Mouse (Mus musculus) C2C12 (cell line): Measurements from ENCODE around the gene Stxbp1. TPM values are rescaled to one million over a fixed set of nuclear protein-coding genes. Genes with fewer than 3 reads are reported as not detected.

Experiments
- H3K27me3 ChIP-seq: one replicate; pipeline ENCODE4 v1.6.1; 2011; ENCODE audit not compliant: control insufficient read depth, insufficient read depth, insufficient read length
- H3K36me3 ChIP-seq: one replicate; pipeline ENCODE4 v1.6.1; 2011; ENCODE audit not compliant: control insufficient read depth, insufficient read depth
- H3K4me3 ChIP-seq: one replicate; pipeline ENCODE4 v1.5.1; 2011; ENCODE audit warnings: mild to moderate bottlenecking, control low read depth; ENCODE audit not compliant: poor library complexity, insufficient read depth, severe bottlenecking
- H3K79me2 ChIP-seq: one replicate; pipeline ENCODE4 v1.6.1; 2011; ENCODE audit not compliant: control insufficient read depth, insufficient read depth
- H3K79me3 ChIP-seq: one replicate; pipeline ENCODE4 v1.6.1; 2011; ENCODE audit warnings: low read depth, control low read depth
- H3ac ChIP-seq: one replicate; pipeline ENCODE3; 2011; ENCODE audit warnings: low read depth; ENCODE audit not compliant: control insufficient read depth, insufficient read length
- CEBPB ChIP-seq: IDR thresholded peaks from one replicate; pipeline ENCODE4 v1.6.1; 2011; ENCODE audit warnings: low read depth, mild to moderate bottlenecking, control low read depth, moderate library complexity
- CTCF ChIP-seq: IDR thresholded peaks from one replicate; pipeline ENCODE4 v1.5.1; 2011; ENCODE audit not compliant: control insufficient read depth, insufficient read depth, insufficient read length
- FOSL1 ChIP-seq: IDR thresholded peaks from one replicate; pipeline ENCODE4 v1.8.0; 2011; ENCODE audit warnings: mild to moderate bottlenecking, low read length; ENCODE audit not compliant: poor library complexity, insufficient read depth, severe bottlenecking
- MAX ChIP-seq: IDR thresholded peaks from one replicate; pipeline ENCODE4 v1.6.1; 2011; ENCODE audit warnings: mild to moderate bottlenecking, control low read depth
- MYOD1 ChIP-seq: IDR thresholded peaks from one replicate; pipeline ENCODE4 v1.6.1; 2011; ENCODE audit warnings: low read depth; ENCODE audit not compliant: control insufficient read depth, insufficient read length
- MYOG ChIP-seq: IDR thresholded peaks from one replicate; pipeline ENCODE4 v1.6.1; 2011; ENCODE audit not compliant: control insufficient read depth, insufficient read length; ENCODE audit errors: extremely low read depth
- USF1 ChIP-seq: IDR thresholded peaks from one replicate; pipeline ENCODE4 v1.6.1; 2011; ENCODE audit warnings: low read depth, mild to moderate bottlenecking, control low read depth, moderate library complexity
- polyA plus RNA-seq: library from polyadenylated mRNA; unstranded; fragments of >200 nt; fragmentation: generic; extraction: Trizol; gene quantifications from one replicate; pipeline ENCODE4 v1.2.1, GENCODE M21; 2012; ENCODE audit warnings: missing spikeins

The Stxbp1 gene
- polyA plus RNA-seq, 1 experiment = 28.7 TPM

DNA sequence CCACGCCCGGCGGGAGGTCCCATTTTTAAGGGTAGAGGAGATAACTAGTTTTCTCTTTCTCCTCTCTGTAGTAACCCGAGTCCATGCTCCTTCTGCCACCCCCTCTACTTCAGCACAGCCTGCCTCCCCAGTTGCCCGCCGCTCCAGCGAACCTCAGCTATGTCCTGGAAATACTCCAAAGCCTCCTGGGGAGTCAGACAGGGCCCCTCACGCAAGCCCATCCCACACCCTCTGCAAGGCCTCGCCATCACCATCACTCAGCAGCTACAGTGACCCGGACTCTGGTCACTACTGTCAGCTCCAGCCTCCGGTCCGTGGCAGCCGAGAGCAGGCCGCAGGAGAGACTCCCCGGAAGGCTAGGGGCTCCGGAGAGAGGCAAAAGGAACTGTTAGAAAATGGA lies 98.0 kb downstream of the Stxbp1 start:
- no peaks in the 10 kb centered on the region for H3K79me3 ChIP-seq
- TF ChIP-seq CEBPB (no peak), USF1 (no peak), CTCF (no peak), FOSL1 (no peak), MYOG (no peak), MAX (no peak), MYOD1 (no peak)
- H3ac ChIP-seq = no peak overlapping the region
- no peaks in the 10 kb centered on the region for H3K79me2 ChIP-seq
- H3K4me3 ChIP-seq = no peak overlapping the region
- H3K36me3 ChIP-seq = no peaks in the 10 kb centered on the region
- H3K27me3 ChIP-seq = peaks cover 36% of the 10 kb centered on the region

DNA sequence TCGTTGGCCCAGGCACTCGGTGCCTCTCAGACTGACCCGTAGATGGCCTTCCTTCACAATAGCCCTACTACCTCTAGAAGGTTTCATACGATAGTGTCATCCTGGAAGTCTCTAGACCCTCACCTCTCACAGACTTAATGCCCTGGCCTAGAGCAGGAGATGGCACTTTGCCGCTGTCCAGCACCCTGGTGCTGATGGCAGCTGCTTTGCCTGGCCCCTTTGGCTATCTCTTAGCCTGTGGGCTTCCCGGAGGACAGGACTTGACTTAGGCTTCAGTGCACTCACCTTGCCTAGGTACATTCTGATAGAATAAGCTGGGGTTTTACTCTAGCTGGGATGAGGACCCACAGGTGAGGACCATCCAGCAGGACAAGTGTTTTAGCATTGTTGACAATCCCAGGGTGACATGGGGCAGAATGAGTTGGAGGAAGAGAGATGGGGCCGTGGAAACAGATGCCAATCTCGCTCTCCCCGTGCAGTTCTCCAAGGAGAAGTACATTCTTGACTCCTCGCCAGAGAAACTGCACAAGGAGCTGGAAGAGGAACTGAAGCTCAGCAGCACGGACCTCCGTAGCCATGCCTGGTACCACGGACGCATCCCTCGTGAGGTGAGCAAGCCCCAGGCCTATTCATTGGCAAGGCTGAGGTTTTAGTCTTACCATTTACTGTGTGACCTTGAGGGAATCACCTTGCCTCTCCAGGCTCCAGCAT lies 102.6 kb downstream of the Stxbp1 start:
- no peaks in the 10 kb centered on the region for H3K79me2 ChIP-seq
- peaks cover 66% of the 10 kb centered on the region for H3K27me3 ChIP-seq
- TF ChIP-seq USF1 (no peak), MYOD1 (no peak), MAX (no peak), FOSL1 (no peak), CEBPB (no peak), MYOG (no peak), CTCF (no peak)
- no peak overlapping the region for H3ac ChIP-seq
- no peaks in the 10 kb centered on the region for H3K79me3 ChIP-seq
- H3K4me3 ChIP-seq = no peak overlapping the region
- H3K36me3 ChIP-seq = no peaks in the 10 kb centered on the region

DNA sequence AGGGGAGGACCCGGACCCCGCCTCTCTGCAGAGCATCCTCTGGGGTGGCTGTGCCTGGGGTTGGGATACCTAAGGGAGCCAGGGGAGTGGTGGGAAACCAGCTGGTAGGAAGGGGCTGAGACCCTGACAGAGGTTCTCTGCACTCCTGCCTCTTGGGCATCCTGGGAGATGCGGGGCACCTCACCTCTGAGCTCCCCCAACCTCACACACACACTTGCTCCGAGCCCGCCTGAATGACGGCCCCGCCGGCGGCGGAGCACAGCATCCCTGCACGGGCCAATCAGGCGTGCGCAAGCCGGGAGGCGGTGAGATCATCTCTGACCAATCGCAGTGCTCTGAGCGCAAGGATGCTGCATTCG lies 104.9 kb downstream of the Stxbp1 start:
- H3ac ChIP-seq = no peak overlapping the region
- H3K4me3 ChIP-seq = no peak overlapping the region
- no peaks in the 10 kb centered on the region for H3K79me3 ChIP-seq
- no peaks in the 10 kb centered on the region for H3K36me3 ChIP-seq
- TF ChIP-seq MAX = no peak
- no peak for TF ChIP-seq CTCF
- no peak for TF ChIP-seq MYOD1
- no peak for TF ChIP-seq CEBPB
- TF ChIP-seq FOSL1 = no peak
- no peak for TF ChIP-seq USF1
- TF ChIP-seq MYOG = no peak
- H3K79me2 ChIP-seq = no peaks in the 10 kb centered on the region
- H3K27me3 ChIP-seq = peaks cover 64% of the 10 kb centered on the region

DNA sequence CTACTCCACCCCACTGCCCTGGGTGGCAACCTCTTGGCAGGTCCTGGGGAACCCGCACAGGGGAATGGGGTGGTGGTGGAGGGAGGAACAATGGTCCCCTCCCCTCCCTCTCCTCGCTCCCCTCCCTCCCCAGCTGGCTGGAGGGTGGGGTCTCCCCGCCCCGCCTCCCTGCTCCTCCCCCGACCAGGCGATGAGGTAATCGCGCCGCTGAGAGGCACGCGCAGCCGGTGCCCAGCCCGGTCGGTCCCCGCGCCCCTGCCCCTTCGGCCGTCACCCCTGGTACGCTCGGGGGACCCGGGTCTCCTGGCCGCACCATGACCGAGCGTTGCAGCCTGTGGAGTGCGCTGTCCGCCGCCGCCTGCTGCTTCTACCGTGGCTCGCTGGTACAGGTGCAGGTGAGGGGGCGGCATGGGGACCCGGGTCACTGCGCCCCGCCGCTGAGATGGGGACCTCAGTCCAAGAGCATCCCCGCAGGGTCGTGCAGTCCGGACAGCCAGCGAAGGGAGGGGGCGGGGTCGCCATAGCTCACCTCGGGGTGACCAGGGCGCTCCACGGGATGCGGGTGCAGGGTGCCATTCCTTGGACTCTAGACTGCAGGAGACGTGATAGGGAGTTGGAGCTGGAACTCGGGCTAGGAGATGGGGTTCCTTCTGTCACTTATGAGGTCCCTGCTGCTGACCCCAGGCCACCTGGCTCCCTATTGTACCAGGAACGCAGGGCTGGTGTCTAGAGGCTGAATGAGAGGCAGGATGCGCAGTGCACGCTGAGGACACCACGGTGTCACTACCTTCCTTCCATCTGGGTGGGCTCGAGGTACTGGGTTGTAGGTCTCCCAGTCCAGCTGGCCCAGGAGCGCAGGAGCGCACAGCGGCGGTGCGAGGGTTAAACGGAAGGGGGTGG lies 105.5 kb downstream of the Stxbp1 start:
- H3K27me3 ChIP-seq = peaks cover 57% of the 10 kb centered on the region
- no peaks in the 10 kb centered on the region for H3K79me2 ChIP-seq
- no peak overlapping the region for H3K4me3 ChIP-seq
- H3ac ChIP-seq = no peak overlapping the region
- no peak for TF ChIP-seq CEBPB
- no peak for TF ChIP-seq MAX
- H3K36me3 ChIP-seq = no peaks in the 10 kb centered on the region
- no peaks in the 10 kb centered on the region for H3K79me3 ChIP-seq

DNA sequence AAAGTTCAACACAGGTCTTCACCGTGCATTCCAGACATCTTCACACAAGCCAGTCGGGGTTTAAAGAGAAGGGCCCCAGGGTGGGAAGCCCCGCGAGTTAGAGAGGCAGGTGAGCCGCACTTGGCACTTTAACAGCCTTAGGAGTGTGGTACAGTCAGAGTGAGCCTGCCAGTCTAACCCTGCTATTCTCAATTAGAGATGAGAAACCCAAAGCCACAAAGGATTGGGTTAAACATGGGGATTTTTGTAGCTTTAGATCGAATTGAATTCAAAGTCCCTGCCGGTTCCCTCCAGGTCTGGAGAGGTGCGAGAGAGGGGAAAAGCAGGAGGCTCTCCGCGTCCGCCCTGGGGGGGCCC lies 106.2 kb downstream of the Stxbp1 start, which contains the start of gene 6330409D20Rik:
TSS of gene 6330409D20Rik (minus strand) at position 101 of the 357 bp plus-strand sequence.
- Histone ChIP-seq H3K4me3 (no peak within 1 kb of the TSS), H3ac (no peak within 1 kb of the TSS), H3K36me3 (no peaks in the 10 kb centered on the region), H3K79me2 (no peaks in the 10 kb centered on the region), H3K27me3 (peaks cover 51% of the 10 kb centered on the region), H3K79me3 (no peaks in the 10 kb centered on the region)
- TF ChIP-seq MYOG (no peak), MAX (no peak), MYOD1 (no peak), FOSL1 (no peak), CEBPB (no peak), CTCF (no peak), USF1 (no peak)

DNA sequence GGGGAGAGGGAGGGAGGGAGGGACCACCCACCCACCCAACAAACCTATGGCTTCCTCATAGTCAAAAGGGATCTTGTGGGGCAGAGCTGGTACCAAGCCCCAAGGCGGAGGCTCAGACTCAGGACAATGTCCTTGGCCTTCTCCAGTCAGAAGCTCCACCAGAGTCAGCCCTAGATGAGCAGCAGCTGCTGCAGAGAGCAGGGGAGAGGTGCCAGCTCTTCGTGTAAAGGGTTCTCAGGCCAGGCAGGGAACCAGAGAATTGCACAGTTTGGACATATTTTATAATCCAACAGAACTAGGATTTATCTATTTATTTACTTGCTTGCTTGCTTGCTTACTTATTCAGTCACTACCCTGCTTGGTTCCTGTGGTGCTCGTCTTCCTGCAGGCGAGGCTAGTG lies 107.7 kb downstream of the Stxbp1 start:
- TF ChIP-seq MAX (no peak), MYOG (no peak), MYOD1 (no peak), FOSL1 (no peak), CEBPB (no peak), USF1 (no peak), CTCF (no peak)
- H3K36me3 ChIP-seq = no peaks in the 10 kb centered on the region
- H3K79me2 ChIP-seq = no peaks in the 10 kb centered on the region
- no peaks in the 10 kb centered on the region for H3K79me3 ChIP-seq
- H3K27me3 ChIP-seq = peaks cover 38% of the 10 kb centered on the region
- H3K4me3 ChIP-seq = no peak overlapping the region
- H3ac ChIP-seq = no peak overlapping the region
